Mouse (Mus musculus) left cerebral cortex, adult 9 months (tissue): ENCODE measurements around the gene Fasn.
A peak's percentile ranks its signal among the peaks of the same experiment; 100 is the strongest.

ENCODE experiments used
- DNase-seq, 2 experiments: peaks; one replicate each; pipeline ENCODE4 v3.0.0; 2022; ENCODE audit warnings: low spot score in 2 of 2

Fasn gene

GRCm38 (mm10) chr11:120828416-120828815 is 4.1 kb upstream of the Fasn start:
- DNase-seq = no peak

DNA sequence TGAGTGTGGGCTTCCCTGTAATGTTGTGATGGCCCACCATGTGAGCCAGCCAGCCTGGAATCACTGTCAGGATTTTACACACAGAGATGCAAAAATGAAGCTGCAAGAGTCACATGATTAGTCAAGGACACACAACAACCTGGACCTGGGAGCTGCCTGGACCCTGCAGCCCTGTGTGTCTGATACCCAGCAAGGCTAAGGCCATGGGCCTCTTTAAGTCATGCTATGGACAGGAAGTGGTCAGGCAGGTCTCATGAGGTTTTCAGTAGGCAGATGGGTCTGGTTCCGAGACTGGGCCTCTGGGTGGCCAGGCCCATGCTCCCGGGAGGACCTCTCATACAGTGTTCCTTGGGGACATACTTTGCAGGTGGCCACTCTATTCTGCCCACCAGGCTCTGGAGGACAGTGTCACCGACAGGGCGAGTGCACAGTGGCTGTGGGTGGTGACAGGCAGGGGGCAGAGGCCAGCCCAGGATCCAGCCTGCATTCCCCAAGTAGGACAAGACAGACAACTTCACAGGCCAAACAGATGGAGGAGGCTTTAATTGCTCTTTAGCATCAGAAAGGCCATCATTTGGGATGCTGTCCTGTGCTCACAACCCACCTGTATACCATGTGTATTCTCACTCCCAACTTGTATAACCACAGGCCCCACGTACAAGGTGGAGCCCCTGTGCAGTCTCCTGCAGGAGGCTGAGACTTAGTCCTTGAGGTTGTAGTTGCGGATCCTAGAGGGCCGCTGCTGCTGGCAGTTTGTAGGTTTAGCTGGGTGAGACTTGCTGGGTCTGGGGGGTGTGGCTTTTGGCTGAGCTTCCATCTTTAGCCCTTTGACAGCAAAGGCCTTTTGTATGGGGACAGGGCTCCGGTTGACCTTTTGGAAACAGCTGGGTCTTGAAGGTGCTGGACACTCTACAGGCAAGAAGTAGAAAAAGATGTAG is 1.9 kb upstream of the Fasn start:
- DNase-seq = no peak

GRCm38 (mm10) chr11:120825289-120825863 is 1.0 kb upstream of the Fasn start:
- no peak for DNase-seq

DNA sequence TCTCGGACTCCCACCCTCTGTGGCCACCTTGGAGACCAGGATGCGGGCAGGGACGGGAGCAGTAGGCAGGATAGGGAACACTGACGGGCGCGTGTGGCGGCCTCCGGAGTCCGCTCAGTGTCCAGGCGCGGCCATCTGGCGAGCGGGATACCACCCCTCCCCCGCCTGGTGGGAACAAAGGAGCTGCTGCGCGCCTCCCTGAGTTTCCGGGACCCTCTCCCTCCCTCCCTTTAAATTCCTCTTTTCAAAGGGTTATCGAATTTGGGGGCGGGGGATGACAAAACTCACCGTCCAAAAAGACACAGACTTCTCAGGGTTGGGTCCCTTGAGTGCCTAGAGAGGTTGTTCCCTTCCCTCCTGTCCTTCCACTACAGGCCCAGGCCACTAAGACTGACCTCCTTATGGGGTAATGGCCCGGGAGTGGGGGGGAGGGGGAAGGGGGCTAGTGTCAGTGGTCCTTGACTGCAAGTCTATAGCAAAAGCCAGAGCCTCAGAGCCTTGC is 491 bp upstream of the Fasn start:
- DNase-seq = no peak

- DNase-seq = no peak
Observed at GRCm38 (mm10) chr11:120823551-120823947, 798 bp downstream of the Fasn start.

GRCm38 (mm10) chr11:120822831-120823550 is 1.4 kb downstream of the Fasn start:
- DNase-seq = no peak

DNA sequence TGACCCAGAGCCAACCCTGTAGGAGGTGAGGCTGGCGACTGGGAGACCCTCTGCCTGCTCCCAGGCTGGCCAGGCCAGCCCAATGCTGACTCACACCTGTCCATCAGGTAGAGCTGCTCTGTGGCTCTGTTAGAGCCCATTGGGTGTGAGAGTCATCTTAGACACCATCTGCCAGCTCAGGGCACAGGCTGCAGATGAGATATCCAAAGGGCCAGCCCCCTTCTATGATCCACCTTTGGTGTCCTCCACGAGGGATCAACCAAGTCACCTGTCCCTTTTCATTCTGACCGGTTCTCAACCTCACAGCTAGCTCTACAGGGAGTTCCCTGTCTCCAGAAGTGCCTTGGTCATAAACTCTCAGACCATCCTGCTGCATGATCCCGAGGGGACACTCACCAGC is 2.0 kb downstream of the Fasn start:
- DNase-seq = no peak

DNA sequence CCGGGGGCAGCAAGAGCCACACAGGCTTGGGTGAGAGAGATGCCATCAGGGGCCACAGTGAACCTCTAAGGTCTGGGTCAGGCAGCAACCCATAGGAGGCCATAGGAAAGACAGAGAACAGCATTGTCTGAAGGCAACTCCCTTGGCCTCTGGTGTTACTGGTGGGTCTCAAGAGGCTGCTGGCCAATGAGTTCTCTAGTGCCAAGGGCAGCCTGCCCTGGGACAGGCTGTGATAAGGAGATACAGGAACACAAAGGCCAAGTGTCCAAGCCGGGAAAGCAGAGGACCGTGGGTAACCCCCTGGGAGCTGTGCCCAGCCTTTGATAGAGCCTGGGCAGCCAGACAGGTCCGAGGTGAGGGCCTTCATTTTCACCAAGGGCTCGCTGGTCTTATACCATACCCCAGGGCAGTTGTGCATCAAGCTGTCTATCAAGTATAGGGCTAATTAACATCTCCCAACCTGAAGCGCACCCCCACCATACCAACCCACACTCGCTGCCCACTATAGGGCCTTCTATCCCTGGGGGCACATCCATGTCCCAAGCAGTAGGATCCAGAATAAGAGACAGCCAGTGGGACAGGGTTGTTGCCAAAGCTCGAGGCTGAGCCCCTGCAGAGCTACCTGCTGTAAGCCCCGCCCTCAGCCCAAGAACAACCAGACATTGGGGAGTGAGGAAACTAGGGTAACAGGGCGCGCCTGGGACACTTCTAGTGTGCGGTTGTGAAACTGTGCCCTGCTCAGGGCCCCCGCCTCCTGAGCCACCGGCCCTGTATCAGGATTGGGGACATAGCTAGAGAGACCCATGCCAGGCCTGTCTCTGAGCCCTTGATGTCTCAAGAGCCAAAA is 3.0 kb downstream of the Fasn start:
- DNase-seq = peak in 1 of 2 experiments; percentile 26

GRCm38 (mm10) chr11:120820546-120820945 is 3.8 kb downstream of the Fasn start:
- DNase-seq = no peak

GRCm38 (mm10) chr11:120819556-120819955 is 4.8 kb downstream of the Fasn start:
- no peak for DNase-seq

DNA sequence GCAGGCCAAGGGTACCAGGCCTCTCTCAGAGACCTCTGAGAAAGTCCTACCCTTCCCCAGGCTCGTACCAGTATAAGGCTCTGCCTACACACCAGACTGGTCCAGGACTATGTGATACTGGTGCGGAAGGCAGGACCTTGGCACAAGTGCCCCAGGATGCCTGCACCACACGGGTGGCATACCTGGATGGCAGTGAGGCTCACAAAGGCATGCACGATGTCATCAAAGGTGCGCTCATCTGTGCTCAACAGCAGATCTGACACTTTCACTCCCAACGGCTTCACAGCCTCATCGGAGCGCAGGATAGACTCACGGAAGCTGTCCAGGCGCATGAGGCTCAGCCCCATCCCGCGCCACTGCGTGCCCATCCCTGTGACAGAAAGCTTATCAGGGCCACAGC is 6.1 kb downstream of the Fasn start:
- DNase-seq = no peak

DNA sequence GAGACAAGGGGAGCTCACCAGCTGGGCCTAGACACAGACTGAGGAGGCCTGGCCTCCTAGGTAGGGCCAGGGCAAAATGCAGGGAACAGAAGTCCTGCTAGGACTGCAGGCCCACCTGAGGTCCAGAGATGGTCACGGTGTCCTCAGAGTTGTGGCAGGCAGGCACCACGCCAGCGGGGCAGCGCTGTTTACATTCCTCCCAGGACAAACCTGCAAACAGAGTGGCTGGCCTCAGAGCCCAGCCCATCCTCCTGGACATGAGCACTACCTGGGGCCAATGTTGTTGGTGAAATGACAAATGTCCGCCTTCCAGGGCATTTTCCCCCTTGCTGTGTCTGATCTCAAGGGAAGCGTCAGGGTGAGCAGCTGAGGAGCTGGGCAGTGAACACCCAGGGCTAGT is 7.0 kb downstream of the Fasn start:
- DNase-seq = no peak

- peak in 1 of 2 experiments; percentile 34 for DNase-seq
Observed at GRCm38 (mm10) chr11:120812068-120812467, 12.3 kb downstream of the Fasn start.

- DNase-seq = no peak
Observed at GRCm38 (mm10) chr11:120808010-120808409, 16.3 kb downstream of the Fasn start.

- DNase-seq = no peak
Observed at GRCm38 (mm10) chr11:120805375-120806298, 18.7 kb downstream of the Fasn start.

DNA sequence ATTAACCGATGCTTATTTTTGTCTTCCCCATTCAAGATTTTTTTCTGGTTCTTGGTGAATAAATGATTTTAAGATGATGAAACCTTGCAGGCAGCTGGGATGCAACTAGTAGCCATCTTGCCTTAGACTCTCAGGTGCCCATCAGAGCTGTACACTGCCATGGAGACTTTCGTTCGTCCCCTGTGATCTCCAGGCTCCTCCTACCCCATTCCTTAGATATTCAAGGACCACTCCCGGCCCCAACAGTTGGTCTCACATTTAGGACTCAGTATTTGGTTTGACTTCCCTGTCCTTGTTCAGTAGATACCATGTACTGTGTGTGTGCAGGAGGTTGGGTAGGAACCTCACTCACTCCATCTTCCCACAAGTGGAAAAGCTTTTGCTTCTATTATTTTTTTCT is 19.6 kb downstream of the Fasn start:
- no peak for DNase-seq

- DNase-seq = no peak
Observed at GRCm38 (mm10) chr11:120804274-120804673, 20.1 kb downstream of the Fasn start.

DNA sequence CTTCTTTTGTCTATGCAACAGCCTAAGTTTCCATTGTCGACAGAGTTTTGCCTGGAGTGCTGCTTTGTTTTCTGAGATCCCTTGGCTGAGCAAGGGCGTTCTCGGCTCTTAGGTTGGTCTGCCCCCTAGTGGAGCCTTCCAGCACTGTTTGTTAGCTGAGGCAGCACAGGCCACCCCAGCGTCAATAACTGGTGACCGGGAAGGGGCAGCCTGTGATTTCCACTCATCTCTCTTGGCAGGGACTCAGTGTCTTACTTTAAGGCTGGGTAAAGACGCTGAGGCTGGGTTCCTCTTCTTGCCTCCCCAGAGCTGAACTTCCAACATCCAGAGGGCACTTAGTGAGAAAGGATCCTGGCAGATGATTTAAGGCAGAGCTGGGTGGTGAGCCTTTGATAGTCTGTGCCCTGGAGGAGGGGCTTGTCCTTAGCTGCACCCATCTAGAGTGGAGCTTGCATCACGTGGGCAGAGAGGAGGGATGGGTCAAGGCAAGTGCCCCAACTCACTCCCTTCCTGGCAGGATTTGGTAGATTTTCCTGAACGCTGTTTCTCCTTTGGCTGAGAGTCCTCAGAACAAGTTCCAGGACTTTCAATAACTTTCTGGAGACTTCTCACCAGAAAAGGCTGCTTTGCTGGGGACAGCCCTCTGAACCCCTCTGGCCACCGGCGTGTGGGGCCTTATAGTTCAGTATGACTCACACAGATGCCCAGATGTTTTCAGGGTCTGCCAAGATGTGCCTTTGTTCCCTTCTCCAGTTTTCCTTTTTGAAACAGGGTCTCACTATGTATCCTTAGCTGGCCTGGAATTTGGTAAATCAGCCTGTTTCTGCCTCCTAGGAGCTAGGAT is 24.1 kb downstream of the Fasn start:
- DNase-seq = peak in 1 of 2 experiments; percentile 85

GRCm38 (mm10) chr11:120799316-120799890 is 24.9 kb downstream of the Fasn start:
- DNase-seq = no peak
